Mouse (Mus musculus) Muller cell, postnatal 12 days (primary cell): ENCODE results near the gene Baiap2l2.
"Not testable (repeated sequence)": the region's sequence is repeated elsewhere in the genome, so short reads cannot be mapped to it uniquely, and the experiment has no call there.

ENCODE experiments used
- DNase-seq: peaks from one replicate; pipeline ENCODE4 v3.0.0-alpha.2; 2015; ENCODE audit errors: inconsistent ontology term

The Baiap2l2 gene

DNA sequence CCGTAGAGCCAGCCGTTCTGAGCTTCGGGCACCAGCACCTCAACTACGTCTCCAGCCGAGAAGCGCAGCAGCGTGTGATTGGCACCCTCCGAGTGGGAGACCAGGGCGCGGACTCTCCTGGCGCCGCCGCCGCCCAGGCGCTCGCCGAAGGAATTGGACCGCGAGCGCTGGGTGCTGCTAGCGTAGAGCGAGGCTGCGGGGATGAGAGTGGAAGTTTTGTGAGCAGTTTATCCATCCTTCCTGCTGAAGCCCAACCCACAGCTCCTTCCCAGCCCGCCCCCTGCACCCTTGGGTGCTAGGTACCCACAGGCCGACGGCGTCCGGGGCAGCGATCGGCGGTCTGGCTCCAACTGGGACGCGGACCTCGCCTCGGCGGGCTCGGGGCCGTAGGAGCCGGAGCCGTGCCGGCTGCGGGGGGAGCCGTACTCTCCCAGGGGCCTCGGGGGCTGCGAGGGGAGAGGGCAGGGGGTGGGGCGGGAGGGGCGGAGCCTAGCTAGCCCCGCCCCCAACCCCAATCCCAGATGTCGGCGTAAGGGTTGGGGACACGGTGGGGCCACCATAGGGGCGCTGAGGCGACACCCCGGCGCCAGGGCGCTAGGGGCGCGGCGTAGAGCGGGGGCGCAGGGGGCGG lies 24.1 kb downstream of the Baiap2l2 start:
- peak; percentile 46 for DNase-seq

DNA sequence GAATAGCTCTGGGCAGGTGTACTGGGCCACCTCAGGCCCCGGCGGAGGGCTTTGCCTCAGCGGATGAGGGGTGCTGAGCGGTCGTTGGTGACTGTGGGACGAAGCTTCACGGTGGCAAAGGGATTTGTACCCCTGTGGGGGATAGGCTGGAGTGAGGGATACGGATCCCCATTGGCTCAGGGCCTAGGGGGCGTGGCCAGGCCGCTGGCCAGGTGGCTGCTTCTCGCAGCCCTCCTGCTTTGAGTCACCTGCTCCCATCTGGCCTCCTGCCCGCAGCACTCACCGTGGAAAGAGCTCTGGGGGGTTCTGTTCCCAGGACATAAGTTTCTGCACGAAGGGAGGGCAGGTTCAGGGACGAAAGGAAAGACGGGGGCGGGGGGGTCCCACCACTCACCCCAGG lies 26.8 kb downstream of the Baiap2l2 start:
- no peak for DNase-seq

DNA sequence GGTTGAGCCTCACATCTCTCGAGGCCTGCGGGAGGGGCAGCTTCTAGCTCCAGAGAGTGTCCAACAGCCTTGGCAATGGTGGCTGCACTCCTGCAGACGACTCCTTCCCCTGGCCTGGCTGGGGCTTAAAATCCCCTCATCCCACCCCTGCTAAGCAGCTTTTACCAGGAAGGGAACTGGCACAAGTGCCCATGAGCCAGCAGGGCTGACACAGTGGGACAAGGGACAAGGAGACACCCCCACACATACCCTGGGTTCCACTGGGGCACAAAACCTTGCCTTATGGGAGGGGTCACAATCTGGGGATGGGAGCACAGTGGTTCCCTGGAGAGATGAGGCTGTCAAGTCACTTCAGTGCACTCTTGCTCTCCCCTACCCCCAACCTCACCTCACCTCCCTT lies 30.7 kb downstream of the Baiap2l2 start, which contains the start of gene Slc16a8:
Gene Slc16a8, minus strand, starts transcription at position 101 of the 400 bp plus-strand sequence.
- no peak for DNase-seq

DNA sequence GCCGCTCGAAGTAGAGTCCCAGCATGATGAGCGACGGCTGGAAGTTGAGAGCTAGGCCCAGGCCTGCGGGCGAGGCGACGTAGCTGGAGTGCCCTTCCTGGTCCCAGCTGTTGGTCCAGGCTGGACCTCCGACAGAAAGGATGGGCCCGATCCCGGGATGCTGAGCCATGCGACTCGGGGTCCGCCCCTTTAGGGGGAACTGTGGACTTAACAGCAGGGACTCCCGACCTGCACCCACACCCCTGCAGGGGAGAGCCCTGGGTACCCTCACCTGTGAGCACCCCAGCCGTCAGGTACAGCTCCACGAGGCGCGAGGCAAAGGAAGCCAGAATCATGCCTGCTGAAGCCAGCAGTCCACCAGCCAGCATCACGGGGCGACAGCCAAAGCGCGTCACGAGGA lies 32.8 kb downstream of the Baiap2l2 start:
- DNase-seq: no peak

DNA sequence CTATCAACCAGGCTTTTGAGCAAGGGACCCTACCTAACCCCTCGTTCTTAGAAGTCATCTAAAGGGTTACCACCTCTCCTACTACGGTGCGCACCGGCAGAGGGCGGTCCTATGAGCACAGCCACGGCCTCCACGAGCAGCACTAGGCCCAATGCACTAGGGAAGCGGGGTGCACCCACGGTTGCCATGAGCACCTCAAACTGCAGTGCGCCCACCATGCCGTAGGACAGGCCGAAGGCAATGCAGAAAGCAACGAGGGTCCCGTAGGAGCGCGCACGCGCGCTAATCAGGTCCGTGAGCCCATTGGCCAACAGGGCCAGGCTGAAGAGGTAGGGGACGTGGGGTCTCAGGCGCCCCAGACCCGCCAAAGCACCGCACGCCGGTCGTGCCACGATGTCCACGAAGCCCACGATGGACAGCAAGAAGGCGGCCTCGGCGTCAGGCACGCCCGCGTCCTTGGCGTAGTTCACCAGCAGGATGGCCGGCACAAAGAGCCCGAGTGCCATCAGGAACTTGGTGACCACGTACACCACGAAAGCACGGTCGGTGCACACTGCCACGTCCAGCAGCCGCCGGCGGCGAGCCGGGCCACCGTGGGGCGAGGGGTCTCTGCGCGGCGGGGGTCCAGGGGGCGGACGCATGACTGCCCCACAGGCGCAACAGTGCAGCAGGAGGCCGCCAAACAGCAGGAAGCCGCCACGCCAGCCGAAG lies 33.4 kb downstream of the Baiap2l2 start:
- no peak for DNase-seq

DNA sequence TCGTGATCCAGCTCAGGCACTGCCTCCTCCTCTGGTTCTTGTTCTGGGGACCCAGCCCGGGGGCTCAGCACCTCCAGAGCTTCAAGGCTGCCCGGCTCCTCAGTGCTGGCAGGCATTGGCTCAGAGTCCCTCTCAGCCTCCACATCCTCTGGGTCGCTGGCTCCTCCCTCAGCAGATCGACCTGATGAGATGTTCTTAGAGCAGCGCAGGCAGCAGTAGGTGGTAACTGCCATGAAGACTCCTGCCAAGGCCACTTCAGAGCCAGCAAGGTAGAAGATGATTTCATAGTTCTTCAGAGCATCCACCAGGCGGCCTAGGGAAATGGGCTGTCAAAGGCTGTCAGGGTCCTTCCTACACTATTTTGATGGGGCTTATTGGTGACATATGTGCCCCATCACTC lies 34.2 kb downstream of the Baiap2l2 start:
- no peak for DNase-seq

DNA sequence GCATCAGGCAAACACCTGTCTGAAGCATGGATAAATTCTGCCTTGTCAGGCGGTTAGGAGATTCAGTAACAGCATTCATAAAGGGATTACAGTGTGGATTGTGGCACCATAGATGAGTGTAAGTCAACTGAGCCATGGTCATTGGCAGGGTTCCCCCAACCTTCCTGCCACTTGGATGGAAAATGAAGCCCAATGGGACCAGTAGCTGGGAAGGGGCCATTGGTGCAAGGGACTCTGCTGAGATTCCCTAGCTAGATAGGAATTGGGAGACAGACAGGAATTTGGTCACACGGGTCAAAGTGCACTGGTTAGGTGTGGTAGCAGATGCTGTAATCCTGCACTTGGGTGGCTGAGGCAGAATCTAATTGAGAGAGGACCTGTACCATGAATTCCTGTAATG lies 35.1 kb downstream of the Baiap2l2 start:
- DNase-seq: no peak

DNA sequence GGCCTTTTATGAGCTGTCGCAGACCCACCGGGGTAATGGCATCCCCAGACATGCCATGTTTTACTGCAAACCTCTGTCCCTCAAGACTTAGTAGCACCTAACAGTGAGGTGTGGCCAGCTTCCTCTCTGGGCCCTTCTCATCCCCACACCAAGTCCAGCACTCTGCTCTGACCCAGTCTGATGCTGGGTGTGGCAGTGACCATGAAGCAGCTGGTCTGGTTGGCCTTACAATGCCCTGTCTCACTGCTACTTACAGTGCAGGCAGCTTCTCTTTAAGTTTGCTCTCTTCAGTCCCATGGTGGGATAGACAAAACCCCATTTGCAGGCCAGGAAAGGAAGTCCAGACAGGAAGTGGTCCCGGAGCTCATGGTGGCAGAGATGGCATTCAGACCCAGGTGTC lies 40.0 kb downstream of the Baiap2l2 start:
- no peak for DNase-seq

DNA sequence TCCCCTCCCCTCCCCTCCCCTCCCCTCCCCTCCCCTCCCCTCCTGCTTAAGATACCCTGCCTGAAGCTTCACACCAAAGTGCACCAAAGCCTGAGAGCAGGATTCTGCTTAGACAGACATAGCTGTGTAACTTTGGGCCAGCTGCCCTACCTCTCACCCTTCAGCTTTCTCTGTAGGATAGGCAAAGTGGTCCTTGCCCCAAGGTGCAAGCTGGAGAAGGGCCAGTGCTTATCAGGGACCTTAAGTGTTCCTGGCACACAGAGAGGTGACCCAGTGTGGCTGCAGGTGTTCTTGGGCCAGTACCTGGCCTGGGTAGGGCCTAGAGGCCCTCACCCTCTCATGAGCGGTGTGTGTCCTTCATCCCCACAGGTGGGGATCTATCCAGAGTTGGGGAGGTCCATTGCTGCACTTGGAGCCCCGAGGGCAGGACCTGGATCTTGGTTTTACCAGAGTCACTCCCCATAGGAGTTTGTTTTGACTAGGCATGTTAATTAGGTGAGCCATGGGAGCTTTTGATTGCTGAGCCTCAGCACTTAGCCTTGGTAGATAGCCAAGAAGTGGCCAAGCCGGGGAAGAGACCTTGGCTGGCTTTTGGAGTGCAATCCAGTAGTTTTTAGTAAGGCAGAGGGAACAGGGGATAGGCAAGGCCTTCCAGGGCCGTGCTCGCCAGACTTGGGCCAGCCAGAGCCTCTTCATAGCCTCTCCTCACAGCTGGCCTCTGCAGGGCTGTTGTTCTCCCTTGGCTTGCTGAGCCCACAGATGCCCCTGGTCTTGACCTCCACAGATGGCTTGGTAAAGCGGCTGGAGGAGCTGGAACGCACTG lies 41.1 kb downstream of the Baiap2l2 start:
- peak; percentile 30 for DNase-seq

DNA sequence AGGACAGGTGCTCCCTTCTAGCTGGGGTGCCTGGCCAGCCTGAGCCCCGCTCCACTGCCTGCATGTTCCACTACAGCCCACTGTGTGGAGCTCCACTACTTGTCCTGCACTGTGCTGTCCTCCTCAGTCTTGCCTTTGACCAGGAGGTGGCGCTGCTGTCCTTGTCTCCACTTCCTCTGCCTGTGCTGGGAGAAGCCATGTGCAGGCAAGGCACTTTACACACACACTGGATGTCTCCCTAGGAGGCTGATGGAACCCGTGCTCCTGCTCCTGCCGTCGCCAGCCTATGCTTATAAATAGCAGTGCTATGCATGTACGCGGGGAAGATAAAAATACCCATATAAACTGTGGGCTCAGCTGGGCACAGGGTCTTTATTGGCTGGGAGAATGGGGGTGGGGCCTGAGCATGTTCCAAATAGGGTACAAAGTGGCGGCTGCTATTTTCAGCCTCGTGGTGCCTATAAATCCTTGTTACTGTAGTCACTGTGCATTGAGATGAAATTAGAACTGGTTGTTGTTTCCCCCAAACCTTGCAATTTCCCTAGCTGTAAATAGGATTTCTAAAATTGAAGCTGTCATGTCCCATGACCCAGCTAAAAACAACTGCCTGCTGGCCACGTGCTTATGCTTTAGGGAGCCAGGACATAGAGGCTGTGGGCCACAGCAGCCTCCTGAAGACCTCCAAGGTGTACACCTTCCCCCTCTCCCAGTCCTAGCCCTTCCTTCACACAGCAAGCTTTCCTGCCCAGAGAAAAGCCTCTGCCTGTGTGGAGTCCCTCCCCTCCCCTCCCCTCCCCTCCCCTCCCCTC lies 41.9 kb downstream of the Baiap2l2 start:
- DNase-seq: peak; percentile 92

DNA sequence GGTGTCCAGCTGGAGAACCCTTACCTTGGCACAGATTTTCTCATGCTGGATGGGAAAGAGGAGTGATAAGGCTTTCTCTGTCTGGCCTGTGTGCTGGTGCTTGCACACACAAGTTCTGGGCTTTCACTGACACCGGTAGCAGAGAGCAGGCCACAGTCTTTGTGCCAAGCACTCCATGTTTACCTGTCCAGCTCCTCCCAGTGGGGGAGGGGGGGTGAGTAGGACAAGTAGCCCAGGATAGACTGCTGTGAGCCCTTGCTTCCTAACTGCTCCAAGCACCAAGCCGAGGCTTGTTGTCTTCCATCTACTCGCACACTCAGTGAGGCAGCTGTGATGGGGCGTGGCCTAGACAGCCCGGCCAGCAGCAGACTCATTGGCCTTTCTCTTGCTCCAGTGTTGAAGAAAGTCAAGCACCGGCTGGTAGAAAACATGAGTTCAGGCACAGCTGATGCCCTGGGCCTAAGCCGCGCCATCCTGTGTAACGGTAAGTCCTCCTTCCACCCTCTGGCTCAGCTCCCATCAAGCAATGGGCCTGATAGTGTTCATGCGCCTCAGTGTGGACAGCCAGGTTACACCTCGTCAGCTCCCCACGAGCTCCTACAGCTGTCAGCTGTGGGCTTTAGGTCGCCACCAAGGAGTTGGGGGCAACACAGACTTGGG lies 42.6 kb downstream of the Baiap2l2 start:
- DNase-seq: no peak

DNA sequence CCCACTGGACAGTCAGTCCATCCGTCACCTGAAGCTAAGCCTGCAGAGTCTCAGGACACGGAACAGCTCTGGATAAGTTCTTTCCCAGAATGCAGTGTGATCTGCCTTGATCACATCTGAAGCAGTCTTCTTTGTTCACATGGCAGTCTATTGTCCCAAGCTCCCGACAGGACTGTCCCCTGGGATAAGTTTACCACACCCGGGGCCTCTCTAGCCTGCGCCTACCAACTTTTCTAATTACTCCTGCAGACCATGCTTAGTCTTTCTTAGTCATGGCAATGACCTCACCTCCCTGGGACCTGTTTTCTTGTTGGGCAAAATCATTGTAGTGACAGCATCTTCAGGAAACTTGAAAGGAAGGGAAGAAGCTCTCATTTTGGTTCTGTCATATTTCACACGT lies 47.3 kb downstream of the Baiap2l2 start:
- no peak for DNase-seq

DNA sequence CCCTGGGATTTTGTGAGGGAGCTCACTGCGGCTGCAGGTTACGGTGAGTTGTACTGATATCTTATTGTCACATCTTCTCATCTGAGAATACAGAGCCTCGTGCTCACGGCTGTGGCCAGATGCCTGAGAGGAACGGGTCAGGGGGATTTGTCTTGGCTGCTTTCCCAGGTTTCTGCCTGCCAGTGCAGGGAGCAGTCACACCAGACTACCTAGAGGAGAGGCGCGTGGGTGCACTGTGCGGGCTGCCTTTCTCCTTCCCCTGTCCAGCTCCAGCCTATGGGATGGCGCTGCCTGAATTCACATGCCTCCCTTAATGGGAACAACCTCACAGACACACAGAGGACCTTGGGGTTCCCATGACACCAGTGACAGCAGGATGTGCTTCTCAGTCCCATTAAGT lies 50.1 kb downstream of the Baiap2l2 start:
- no peak for DNase-seq

DNA sequence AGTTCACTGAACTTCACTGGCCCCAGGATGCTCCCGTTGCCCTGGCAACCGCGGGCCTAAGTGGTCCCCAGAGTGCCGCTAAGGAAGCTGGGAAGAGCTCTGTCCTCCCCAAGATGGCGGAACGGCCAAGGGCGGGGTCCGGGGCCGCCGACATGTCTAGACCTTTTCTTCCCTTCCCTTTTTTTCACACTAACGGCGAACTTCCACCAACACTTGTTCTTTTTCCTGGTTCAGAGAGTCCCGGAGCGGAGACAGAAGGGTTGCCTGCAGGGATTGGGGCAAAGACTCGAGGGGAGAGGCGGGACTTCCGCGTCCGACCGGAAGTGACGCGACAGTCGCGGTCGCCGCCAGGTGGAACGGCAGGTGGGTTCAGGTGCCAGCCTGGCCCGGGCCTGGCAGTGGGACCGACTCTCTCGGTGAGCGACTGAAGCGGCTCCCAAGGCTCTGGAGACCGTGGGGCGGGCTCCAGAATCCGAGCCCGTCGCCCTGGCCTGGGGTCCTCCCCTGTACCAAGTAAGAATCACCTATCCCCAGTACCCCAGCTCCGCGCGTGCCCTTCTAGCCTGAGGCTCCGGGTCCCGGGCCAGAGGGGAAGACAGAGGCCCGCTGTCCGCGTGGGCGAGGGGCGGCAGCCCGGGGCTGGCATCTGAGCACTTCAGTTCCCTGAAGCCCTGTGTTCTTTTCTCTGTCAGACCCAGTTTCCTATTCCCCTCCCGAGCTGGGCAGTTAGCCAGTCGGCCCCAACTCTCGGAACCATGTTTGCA lies 56.1 kb downstream of the Baiap2l2 start, which contains the start of the genes Pick1 and Gm49486:
Gene Pick1, plus strand, starts transcription at position 116 of the 764 bp plus-strand sequence.
Gene Gm49486, plus strand, starts transcription at position 334 of the 764 bp plus-strand sequence.
- DNase-seq: peak; percentile 89

DNA sequence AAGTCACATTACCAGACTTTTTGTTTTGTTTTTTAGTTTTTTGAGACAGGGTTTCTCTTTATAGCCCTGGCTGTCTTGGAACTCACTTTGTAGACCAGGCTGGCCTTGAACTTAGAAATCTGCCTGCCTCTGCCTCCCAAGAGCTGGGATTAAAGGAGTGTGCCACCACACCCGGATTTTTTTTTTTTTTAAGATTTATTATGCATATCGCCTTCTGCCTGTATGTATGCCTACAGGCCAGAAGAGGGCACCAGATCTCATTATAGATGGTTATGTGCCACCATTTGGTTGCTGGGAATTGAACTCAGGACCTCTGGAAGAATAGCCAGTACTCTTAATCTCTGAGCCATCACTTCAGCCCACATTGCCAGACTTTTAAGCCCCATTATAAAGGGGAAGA lies 59.6 kb downstream of the Baiap2l2 start:
- DNase-seq: not testable (repeated sequence)

DNA sequence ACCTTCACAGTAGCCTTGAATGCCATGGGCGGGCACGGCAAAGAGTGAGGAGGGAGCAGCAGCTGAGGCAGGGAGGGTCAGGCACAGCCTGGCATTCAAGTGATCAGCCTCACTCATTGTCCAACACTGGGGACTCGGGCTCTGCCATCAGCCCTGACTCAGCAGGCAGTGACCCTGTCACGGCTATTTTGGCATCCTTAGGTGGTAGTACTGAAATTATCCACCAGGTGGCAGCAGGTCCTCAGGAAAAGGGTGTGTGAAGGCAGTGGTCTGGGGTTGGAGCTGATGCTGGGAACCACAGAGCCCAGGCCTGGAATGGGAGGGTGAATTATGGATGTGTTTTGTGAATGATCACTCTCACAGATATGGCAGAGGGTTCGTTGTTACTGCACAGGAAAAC lies 60.7 kb downstream of the Baiap2l2 start:
- DNase-seq: peak; percentile 89

DNA sequence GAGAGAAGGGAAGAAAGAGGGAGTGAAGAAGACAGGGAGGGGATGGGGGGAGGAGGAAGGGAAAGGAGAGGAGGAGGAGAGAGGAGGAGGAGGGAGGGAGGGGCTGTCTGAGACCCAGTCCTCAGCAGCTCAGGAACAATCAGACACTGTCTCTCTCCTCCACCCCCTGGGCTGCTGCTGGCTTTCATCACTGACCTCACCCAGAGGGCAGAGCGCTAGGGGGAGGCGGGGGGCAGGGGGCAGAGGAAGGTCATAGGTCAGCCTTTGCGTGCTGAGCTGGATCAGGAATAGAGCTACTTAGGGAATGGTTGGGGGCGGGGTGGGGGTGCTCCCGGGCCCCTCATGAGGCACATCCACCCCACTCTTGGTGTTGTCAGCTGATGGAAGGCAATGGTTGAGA lies 61.7 kb downstream of the Baiap2l2 start:
- DNase-seq: no peak

DNA sequence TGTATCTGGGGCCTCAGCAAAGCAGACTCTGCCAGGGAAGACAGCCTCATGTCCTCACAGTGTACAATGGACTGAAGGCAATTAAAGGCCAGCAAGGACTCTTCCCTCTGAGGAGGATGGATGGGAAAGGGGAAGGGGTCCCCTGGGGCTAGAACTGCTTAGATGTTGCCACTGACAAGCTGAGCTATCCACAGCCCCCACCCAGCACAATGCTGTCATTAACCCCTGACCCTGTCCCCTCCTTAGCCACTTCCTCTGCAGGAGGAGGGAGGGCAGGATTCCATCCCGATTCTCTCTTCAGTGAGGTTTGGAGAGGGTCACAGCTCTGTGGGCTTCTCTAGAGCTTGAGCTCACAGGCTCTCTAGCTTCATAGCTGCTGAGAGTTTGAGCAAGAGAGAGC lies 65.8 kb downstream of the Baiap2l2 start:
- DNase-seq: no peak

DNA sequence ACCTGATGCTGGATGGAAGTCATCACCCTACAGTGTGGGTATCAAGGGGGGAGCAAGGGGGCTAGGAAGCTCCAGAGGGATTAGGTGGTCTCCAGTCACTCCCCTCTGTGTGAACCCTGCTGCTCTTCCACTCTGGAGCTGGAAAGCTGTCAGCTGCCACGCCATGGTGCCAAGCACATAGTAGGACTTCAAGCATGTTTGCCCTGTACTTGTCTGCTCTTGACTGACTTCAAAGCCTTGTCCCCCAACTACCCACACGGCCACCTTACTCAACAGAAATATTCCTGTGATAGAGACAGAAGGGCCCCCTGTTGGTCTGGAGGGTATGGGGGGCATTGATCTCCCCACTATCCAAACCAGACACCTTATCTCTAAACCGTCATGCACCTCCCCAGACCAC lies 69.1 kb downstream of the Baiap2l2 start:
- DNase-seq: no peak

DNA sequence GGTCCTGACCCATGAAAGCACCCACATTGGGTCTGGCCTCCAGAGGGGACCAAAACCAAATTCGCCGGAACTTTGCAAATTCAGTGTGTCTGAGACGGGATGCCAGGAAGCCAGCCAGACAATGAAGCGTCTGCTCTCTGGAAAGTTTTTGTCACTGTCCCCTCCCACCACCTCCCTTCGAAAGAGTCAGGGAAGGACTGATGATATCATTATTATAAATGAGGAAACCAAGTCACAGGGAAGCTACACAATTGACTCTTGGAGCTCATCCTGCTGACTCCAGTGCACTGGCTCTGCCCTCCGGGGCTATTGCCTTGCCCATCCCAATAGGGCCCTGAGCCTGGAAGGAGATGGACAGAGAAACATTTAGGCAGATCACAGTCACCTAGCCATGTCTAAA lies 71.7 kb downstream of the Baiap2l2 start:
- no peak for DNase-seq
